In the genomic region with DNA sequence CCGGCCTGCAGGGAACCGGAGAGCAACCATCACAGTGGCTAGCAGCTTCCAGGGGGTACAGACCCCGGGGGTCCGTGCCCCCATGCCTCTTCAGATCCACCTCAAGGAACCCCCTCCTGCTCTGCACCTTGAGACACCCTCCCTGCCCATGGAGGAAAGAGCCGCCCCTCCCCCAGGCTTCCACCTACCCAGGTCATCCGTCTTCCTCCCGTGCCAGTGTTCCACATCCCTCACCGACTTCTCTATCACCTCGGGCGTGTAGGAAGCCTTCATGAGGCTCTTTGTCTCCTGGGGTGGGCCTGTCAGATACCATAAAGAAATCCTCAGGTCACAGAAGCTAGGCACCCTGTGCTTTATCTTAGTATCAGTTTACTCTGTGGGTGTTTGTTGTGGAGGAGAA, we compare ENCODE assay signal across 37 mouse cellular contexts. TPM values are rescaled to one million over a fixed set of nuclear protein-coding genes. Genes with fewer than 3 reads are reported as not detected.
"Had no signal": no experiment of that assay in that cellular context is flagged by ENCODE, and none has a peak within 500 bp of the region (broad histone marks: within the 10 kb centered on the region; RNA-seq: fewer than 3 reads in every experiment).

No protein-coding gene starts in this region.

- H3K4me1 ChIP-seq: embryonic facial prominence, embryonic 12.5 days; embryonic facial prominence, embryonic 13.5 days; embryonic facial prominence, embryonic 15.5 days; forebrain, embryonic 10.5 days; forebrain, embryonic 12.5 days had no signal

- H3K4me3 ChIP-seq: embryonic facial prominence, embryonic 10.5 days; embryonic facial prominence, embryonic 12.5 days; embryonic facial prominence, embryonic 13.5 days; embryonic facial prominence, embryonic 15.5 days; erythroblast, embryonic 14.5 days; forebrain, embryonic 10.5 days; forebrain, embryonic 12.5 days; forebrain, embryonic 13.5 days; forebrain, embryonic 15.5 days; gastrocnemius, adult 2 months; heart, adult 2 months had no signal

- H3K9me3 ChIP-seq: embryonic facial prominence, embryonic 10.5 days; embryonic facial prominence, embryonic 12.5 days; embryonic facial prominence, embryonic 13.5 days; embryonic facial prominence, embryonic 15.5 days; forebrain, embryonic 10.5 days; forebrain, embryonic 12.5 days; forebrain, embryonic 15.5 days had no signal

- ATAC-seq: forebrain, embryonic 13.5 days; forebrain, embryonic 14.5 days; forebrain, embryonic 15.5 days; forebrain, embryonic 16.5 days; forebrain, postnatal 0 days had no signal

- H3K27ac ChIP-seq: embryonic facial prominence, embryonic 10.5 days; embryonic facial prominence, embryonic 12.5 days; embryonic facial prominence, embryonic 13.5 days; embryonic facial prominence, embryonic 15.5 days; forebrain, embryonic 10.5 days; forebrain, embryonic 12.5 days; forebrain, embryonic 13.5 days; forebrain, embryonic 15.5 days; gastrocnemius, adult 2 months; heart, adult 2 months had no signal

- H3K4me2 ChIP-seq: embryonic facial prominence, embryonic 12.5 days; embryonic facial prominence, embryonic 13.5 days; embryonic facial prominence, embryonic 15.5 days; forebrain, embryonic 12.5 days; forebrain, embryonic 13.5 days; forebrain, embryonic 15.5 days had no signal

- H3K36me3 ChIP-seq: embryonic facial prominence, embryonic 10.5 days; embryonic facial prominence, embryonic 12.5 days; embryonic facial prominence, embryonic 13.5 days; embryonic facial prominence, embryonic 15.5 days; forebrain, embryonic 10.5 days; forebrain, embryonic 12.5 days; forebrain, embryonic 15.5 days had no signal

- DNase-seq: cerebellum, adult 8-10 months; cerebellum, adult 9-10 months; cerebellum, adult 9-11 months; cerebellum, postnatal 10 days; cerebellum, postnatal 14 days; cerebellum, postnatal 25 days; cerebellum, postnatal 36 days; embryo, embryonic 11 days; forebrain, postnatal 0 days; gastrocnemius, adult 2 months; gastrocnemius, postnatal 10 days; gastrocnemius, postnatal 14 days; gastrocnemius, postnatal 25 days; gastrocnemius, postnatal 36 days; heart, adult 18-20 months; heart, adult 2 months had no signal

- H3K27me3 ChIP-seq: embryonic facial prominence, embryonic 12.5 days; embryonic facial prominence, embryonic 13.5 days; embryonic facial prominence, embryonic 15.5 days; forebrain, embryonic 12.5 days; forebrain, embryonic 13.5 days; forebrain, embryonic 15.5 days had no signal

- H3K9ac ChIP-seq: embryonic facial prominence, embryonic 12.5 days; embryonic facial prominence, embryonic 13.5 days; embryonic facial prominence, embryonic 15.5 days; forebrain, embryonic 12.5 days; forebrain, embryonic 13.5 days; forebrain, embryonic 15.5 days; forebrain, postnatal 0 days had no signal

RNA-seq across cellular contexts. Expression of a gene that starts 17.2 kb away (rescaled TPM):
- total RNA-seq: common myeloid progenitor, adult 5-6 weeks; forebrain, postnatal 0 days; gastrocnemius, adult 18-20 months; gastrocnemius, adult 2 months; gastrocnemius, adult 8-10 months; gastrocnemius, postnatal 10 days; gastrocnemius, postnatal 14 days; gastrocnemius, postnatal 25 days; gastrocnemius, postnatal 36 days; gastrocnemius, postnatal 4 days; granulocyte monocyte progenitor cell, adult 5-6 weeks; heart, adult 18-20 months; heart, adult 2 months; heart, adult 8-10 months had no signal
- polyA plus RNA-seq: cortical plate, adult 2 months; embryonic facial prominence, embryonic 10.5 days; embryonic facial prominence, embryonic 11.5 days; embryonic facial prominence, embryonic 12.5 days; embryonic facial prominence, embryonic 13.5 days; embryonic facial prominence, embryonic 14.5 days; erythroblast, embryonic 14.5 days; forebrain, embryonic 10.5 days; forebrain, embryonic 11.5 days; forebrain, embryonic 12.5 days; forebrain, embryonic 13.5 days; forebrain, embryonic 14.5 days; forebrain, embryonic 15.5 days; forebrain, embryonic 16.5 days; forebrain, postnatal 0 days had no signal
